Mouse (Mus musculus) C2C12 (cell line): ENCODE measurements around the gene Dhx58.

ENCODE experiments used
- CEBPB ChIP-seq: IDR thresholded peaks from one replicate; pipeline ENCODE4 v1.6.1; 2011; ENCODE audit warnings: low read depth, mild to moderate bottlenecking, control low read depth, moderate library complexity
- CTCF ChIP-seq: IDR thresholded peaks from one replicate; pipeline ENCODE4 v1.5.1; 2011; ENCODE audit not compliant: control insufficient read depth, insufficient read depth, insufficient read length
- FOSL1 ChIP-seq: IDR thresholded peaks from one replicate; pipeline ENCODE4 v1.8.0; 2011; ENCODE audit warnings: mild to moderate bottlenecking, low read length; ENCODE audit not compliant: poor library complexity, insufficient read depth, severe bottlenecking
- MAX ChIP-seq: IDR thresholded peaks from one replicate; pipeline ENCODE4 v1.6.1; 2011; ENCODE audit warnings: mild to moderate bottlenecking, control low read depth
- MYOD1 ChIP-seq: IDR thresholded peaks from one replicate; pipeline ENCODE4 v1.6.1; 2011; ENCODE audit warnings: low read depth; ENCODE audit not compliant: control insufficient read depth, insufficient read length
- MYOG ChIP-seq: IDR thresholded peaks from one replicate; pipeline ENCODE4 v1.6.1; 2011; ENCODE audit not compliant: control insufficient read depth, insufficient read length; ENCODE audit errors: extremely low read depth
- USF1 ChIP-seq: IDR thresholded peaks from one replicate; pipeline ENCODE4 v1.6.1; 2011; ENCODE audit warnings: low read depth, mild to moderate bottlenecking, control low read depth, moderate library complexity

GRCm38 (mm10) chr11:100713735-100714533, 9.9 kb upstream of the Dhx58 start, which contains the start of gene Hspb9:
- TF ChIP-seq CTCF, result no peak
- TF ChIP-seq MYOD1, result no peak
- TF ChIP-seq CEBPB, result no peak
- no peak for TF ChIP-seq USF1
- no peak for TF ChIP-seq MAX
- TF ChIP-seq MYOG, result no peak
- no peak for TF ChIP-seq FOSL1
